Mouse (Mus musculus) cerebral cortex, adult 2 months (tissue): ENCODE data around the gene Slc38a9.

Experiments
- WGBS: fragments of 180-500 bp; shearing (Covaris S2); methylation state at CpG from one replicate; pipeline ENCODE4 v1.1.7; 2018; 5-methylcytosine and 5-hydroxymethylcytosine counted together

Slc38a9 gene

DNA sequence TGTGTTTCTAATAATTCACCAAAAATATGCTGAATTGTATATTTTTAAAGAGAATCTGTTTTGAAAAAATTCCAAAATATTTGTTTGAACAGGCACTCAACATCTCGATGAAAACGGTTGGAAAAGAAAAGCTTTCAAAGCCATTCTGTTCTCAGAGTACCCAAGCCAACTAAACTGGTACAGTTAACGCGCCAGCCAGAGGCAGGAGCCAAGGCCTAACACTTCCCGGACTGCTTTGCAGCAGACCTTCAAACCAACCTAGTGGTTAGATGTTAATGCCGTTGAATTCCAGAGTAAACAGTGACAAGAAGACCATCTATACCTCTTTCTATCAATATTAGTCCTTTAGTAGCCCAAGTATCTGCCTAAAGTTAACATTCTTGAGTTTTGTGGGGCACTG lies 23.4 kb downstream of the Slc38a9 start:
- 54% methylated on average over 6 of the region's 6 CpGs for WGBS

DNA sequence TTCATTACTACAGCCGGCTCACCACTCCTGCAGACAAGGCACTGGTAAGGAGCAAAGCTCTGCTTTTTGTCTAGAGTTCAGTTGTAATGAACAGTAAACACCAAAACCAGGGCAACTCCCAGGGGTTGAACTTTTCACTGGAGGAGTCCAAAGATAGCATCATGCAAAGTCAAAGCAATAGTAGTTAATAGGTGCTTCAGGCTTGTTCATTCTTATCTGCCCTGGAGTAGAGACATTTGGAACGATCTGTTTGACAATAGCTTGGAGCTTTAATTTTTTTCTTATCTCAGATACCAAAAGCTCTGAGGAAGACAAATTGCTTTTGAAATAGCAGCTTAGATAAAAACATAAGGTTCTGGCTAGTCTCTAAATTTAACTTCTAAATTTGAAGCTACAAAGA lies 25.6 kb downstream of the Slc38a9 start:
- WGBS = 64% methylated on average over 2 of the region's 2 CpGs

GRCm38 (mm10) chr13:112692870-112693553 lies 32.5 kb downstream of the Slc38a9 start:
- 94% methylated on average over 10 of the region's 10 CpGs for WGBS

DNA sequence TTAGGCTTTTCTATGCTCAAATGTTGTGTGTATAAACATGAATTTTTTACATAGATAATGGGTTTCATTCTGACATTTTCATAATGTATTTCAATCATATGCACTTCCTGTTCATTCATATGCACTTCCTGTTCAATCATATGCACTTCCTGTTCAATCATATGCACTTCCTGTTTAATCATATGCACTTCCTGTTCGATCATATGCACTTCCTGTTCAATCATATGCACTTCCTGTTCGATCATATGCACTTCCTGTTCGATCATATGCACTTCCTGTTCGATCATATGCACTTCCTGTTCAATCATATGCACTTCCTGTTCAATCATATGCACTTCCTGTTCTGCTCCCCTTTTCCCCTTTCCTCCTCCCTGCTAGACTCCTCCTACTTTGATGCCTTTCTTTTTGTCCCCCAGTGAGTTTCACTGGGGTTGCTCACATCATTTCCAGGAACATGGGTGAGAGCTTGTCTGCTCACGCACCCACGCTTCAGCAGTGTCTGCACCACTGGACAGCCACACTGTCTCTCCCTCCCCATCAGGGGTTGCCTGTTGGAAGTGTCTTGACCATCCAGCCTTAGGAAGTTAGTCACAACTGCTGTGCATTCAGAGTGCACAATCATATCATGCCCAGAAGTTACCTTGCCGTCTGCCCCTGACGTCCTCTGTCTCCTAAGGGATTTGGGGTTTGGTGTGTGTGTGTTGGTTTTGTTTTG lies 35.1 kb downstream of the Slc38a9 start:
- 92% methylated on average over 8 of the region's 8 CpGs for WGBS

DNA sequence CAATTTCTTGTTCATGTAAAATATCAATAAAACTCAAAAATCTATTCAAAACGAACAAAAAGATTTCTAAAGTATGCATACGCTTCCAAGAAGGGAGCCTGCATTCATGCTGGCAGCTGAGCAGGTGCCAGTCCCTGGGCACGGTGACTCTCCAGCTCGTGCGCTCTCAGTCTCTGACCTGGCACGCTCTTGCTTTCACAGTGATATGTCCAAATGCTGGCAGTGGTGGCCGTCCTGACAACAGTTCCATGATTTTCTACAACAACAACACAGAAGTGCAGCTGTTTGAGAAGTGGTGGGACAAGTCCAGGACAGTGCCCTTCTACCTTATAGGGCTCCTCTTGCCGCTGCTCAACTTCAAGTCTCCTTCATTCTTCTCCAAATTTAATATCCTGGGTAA lies 40.7 kb downstream of the Slc38a9 start:
- 81% methylated on average over 8 of the region's 8 CpGs for WGBS

- 91% methylated on average over 4 of the region's 4 CpGs for WGBS
Observed at GRCm38 (mm10) chr13:112706351-112706750, 45.8 kb downstream of the Slc38a9 start.

DNA sequence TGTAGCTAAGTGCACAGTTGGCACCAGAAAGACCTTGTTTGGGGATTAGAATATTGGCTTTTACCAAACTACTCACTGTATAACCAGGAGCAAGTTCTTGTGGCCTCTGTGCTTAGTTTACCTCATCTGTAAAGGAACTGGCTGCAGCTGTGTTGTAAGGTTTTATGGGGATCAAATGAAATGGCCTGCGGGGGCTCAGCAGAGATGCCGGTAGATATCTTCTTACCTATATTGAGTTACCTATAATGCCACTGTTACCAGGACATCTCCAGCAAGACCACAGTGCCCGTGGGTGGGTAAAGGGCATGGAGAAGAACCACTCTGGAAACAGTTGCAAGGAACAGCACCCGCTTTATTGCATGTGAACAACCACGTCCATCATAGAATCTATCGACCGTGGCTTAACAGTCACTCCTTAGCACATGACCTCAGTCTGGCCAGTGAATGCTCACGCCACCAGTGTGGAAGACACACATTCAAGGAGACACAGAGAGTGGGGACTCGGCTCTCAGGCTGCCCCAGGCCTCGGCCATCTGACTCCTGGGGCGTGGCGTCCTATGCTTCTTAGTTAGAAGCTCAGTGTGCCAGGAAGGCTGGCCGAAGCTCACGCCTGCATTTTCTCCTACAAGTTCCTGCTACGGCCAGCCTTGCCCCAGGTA lies 59.7 kb downstream of the Slc38a9 start:
- WGBS = 96% methylated on average over 15 of the region's 15 CpGs

DNA sequence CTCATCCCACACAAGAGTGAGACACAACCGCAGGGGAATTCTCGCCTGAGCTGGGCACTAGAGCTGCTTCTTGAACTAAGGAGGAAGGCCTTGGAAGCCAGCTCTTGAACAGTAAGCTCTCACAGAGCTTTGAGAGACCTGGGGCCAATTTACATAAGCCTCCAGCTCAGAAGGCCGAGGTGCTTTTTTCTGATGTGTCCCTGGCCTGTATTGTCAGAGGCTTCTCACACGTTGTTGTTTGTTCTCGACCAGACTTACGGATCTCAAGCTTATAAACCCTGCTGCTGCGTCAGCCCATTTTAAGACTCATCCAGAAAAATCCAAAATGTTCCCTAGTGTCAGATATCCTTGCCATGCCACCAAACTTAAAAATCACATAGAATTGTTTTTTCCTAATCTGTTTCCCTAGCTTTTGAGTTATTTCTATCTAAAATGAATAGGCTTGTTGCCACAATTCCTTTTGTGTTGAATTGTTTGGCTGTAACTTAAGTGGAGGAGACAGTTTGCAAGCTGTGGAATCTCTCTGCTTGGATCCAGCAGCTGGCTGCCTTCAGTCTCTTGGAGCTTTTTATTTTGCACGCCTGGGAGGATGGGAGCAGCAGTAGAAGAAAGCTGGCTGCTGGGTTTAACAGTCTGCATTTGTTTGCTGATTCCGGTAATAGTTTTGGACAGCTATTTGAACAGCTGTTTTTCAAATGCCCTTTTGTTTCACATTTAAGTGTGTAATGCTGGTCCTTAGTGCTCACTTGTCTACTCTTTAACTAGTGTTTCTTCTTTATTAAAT lies 61.6 kb downstream of the Slc38a9 start:
- 37% methylated on average over 9 of the region's 9 CpGs for WGBS

GRCm38 (mm10) chr13:112726002-112726401 lies 65.5 kb downstream of the Slc38a9 start:
- WGBS = 76% methylated on average over 3 of the region's 3 CpGs

GRCm38 (mm10) chr13:112733311-112733710 lies 72.8 kb downstream of the Slc38a9 start:
- WGBS = 95% methylated on average over 12 of the region's 12 CpGs

DNA sequence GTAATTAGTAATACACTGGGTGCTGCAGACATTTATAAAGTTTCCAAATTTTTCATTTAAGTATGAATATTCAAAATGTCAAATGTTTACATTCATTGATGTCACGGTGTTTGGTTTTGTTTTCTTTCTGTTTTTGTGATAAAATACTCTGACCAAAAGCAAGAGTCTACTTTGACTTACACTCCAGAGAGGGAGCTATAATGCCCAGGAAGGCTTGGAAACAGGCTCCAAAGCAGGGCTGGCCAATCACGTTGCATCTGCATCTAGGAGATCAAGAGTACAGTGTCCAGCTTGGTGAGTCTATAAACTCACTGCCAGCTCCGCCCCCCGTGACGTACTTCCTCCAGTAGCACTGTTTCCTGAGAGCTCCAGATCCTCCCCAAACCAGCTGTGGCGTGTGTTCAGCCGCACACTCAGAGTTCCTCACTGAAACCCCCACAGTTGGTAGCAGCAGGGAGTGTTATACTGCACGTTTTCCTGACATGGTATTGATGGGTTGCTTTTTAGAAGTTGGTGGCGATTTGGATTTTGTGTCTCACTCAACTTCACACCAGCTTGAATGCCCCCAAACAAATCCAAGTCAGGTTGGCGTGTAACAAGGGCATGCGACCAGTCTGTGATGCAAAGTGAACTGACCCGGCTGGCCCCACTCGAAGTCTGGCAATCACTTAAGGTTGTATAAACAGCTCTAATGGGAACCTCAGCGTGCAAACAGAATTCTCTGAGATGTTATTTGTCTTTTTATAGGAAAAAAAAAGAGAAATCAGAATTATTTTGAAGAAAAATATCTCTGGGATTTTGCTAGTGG lies 74.6 kb downstream of the Slc38a9 start:
- WGBS = 79% methylated on average over 14 of the region's 14 CpGs

DNA sequence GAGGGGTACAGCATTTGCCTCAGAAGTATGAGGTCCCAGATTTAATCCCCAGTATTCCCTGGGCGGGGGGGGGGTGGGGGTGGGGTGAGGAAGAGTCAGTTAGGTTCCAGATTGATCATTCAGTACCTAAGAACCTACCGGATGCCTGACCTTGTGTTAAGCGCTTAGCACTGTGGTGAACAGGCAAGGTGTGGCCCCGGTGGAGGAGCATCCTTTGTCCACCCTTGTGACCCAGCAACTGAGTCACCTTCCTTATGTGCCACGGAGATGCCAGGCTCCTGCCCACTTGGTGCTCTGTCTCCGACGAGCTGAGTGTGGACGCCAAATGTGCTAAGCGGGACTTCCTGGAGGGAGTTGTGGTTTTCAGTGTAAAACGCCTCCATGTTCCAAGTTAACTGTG lies 75.9 kb downstream of the Slc38a9 start:
- 83% methylated on average over 10 of the region's 10 CpGs for WGBS

- WGBS = 76% methylated on average over 9 of the region's 9 CpGs
Observed at GRCm38 (mm10) chr13:112737110-112737509, 76.6 kb downstream of the Slc38a9 start.

DNA sequence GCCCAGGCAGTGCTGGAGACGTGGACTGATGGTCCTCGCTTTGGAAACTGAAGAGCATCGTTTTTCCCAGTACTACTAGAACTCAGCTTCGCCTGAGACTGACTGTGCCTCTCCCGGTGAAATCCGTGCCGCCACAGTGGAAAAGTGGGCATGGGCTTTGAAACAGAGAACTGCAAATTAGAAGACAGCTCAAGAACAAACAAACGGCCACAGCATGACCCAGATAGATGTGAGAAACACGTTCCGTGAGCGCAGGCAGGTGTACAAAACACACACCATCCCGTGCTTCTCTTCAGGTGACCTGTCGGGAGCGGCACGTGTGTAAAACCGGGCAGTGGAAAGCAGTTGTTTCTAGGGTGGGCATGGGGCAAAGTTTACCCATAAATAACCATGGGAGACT lies 77.5 kb downstream of the Slc38a9 start:
- 83% methylated on average over 16 of the region's 16 CpGs for WGBS

DNA sequence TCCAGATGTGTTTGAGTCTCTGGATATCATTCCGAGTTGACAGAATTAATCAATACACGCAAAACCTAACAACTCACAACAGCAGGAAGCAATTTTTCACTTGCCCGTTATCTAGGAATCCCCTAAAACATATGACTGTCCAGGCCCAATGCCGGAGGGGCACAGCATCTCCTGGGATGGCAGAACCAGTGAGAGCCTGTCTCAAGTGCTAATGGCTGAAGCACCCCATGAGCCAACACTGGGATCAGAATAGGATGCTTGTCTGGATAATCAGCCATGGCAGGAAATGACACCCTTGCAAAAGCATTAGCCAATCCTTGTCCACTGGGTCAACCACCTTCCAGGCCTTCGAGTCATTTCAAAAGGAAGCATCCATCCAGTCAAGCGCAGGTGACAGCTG lies 79.5 kb downstream of the Slc38a9 start:
- 91% methylated on average over 6 of the region's 6 CpGs for WGBS

GRCm38 (mm10) chr13:112742076-112742830 lies 81.7 kb downstream of the Slc38a9 start:
- 74% methylated on average over 14 of the region's 14 CpGs for WGBS

DNA sequence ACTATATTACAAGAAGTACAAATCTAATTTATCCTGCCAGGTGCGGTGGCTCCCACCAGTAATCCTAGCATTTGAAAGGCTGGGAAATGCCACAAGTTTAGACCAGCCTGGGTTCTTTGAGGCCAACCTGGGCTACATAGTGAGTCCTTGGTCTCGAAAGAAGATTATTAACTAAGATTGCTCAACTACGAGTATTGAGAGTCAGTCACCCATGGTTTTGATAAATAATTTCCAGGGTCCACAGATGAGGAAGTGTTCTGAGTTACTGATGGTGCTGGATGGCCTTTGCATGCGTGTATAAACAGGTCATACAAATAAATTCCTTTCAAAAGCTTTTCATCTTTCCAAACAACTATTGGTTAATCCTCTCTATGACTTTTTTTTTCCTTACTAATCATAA lies 83.1 kb downstream of the Slc38a9 start:
- 92% methylated on average over 4 of the region's 4 CpGs for WGBS

DNA sequence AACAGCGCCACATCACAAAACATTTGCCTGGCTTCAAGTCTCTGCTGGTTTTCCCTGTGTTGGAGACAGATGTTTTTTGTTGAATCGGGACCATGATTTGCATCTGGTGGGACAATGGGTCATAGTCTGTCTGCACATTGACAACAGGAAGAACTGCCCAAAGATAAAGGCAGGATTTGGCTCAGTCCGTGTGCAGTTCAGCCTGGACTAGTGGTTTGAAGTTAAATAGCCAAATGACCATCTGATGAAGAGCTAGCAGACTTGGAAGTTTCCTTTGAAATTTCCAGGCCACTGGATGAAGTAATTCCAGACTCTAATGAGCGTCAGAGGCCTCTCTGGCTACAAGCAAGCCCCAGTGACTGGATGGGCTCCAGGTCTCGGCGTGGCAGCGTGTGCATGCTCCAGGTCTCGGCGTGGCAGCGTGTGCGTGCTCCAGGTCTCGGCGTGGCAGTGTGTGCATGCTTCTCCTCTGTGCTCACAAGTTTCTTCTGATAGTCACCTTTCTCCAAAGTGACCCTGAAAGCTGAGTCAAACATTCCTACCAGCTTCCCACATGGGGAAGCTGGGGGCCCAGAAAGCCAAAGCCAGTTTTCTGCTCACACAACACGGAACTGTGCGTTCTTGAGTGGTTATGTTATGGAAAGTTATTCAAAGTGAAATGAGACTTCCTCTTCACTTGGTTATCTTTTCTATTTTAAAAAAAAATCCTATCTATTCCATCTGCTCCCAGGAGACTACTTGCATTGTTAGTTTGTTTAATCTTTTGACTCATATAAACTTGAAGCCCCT lies 83.7 kb downstream of the Slc38a9 start:
- WGBS = 81% methylated on average over 15 of the region's 15 CpGs

DNA sequence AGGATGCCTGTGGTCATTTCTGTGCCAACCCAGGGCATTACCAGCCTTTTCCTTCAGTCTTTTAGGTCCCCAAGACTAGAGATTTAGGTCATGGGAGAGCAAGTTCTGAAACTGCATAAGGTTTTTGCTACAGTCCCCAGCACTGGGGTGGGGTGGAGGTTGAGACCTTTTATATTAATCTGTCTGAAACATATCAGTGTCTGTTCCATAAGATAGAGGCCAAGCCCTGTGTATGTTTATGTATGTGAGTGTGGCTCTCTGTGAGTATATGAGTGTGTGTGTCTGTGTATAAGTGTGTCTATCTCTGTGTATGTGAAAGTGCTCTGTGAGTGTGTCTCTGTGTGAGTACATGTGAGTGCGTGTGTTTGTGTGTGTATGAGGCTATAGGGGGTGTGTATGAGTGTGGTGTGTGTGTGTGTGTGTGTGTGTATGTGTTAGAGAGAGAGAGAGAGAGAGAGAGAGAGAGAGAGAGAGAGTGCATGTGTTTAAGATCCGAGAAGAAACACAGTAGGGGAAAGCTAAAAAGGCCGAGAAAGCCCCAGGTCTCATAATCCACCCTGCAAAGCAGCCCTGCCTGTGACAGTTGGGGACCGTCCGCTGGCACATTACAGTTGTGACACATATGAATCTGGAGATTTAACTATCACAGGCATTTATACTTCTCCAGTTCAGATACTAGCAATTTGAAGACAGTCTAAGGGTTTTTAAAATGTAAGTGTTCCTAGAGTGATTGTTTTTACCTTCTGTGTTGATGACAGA lies 85.6 kb downstream of the Slc38a9 start:
- WGBS = 93% methylated on average over 5 of the region's 5 CpGs
